Mouse (Mus musculus) WW6 (cell line): ENCODE data around the gene Zfp982.
"Not testable (repeated sequence)": the region's sequence is repeated elsewhere in the genome, so short reads cannot be mapped to it uniquely, and the experiment has no call there.

ENCODE experiments used
- DNase-seq: peaks from one replicate; pipeline ENCODE4 v3.0.0-alpha.2; 2013; ENCODE audit warnings: low read depth, low spot score

Zfp982 gene

DNA sequence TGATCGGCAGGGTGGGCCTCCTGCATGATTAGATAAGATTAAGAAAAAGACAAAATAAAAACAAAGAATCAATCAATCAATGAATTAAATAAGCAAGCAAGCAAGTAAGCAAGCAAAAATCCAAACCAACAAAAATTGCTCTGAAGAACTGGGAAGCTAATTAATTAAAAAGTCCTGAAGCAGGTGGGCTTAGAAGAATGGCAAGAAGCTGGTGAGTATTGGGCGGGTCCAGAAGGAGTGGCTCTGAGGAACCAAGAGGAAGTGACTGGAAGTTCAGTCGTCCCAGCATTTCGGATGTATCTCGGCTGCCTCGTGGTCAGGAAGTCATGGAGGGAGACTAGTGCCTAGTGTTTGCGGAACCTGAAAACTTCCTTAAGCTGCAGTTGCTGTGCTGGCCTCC is at the start of gene Zfp982:
Zfp982 (plus strand) TSS at position 301 of the 400 bp plus-strand sequence.
- not testable (repeated sequence) for DNase-seq

DNA sequence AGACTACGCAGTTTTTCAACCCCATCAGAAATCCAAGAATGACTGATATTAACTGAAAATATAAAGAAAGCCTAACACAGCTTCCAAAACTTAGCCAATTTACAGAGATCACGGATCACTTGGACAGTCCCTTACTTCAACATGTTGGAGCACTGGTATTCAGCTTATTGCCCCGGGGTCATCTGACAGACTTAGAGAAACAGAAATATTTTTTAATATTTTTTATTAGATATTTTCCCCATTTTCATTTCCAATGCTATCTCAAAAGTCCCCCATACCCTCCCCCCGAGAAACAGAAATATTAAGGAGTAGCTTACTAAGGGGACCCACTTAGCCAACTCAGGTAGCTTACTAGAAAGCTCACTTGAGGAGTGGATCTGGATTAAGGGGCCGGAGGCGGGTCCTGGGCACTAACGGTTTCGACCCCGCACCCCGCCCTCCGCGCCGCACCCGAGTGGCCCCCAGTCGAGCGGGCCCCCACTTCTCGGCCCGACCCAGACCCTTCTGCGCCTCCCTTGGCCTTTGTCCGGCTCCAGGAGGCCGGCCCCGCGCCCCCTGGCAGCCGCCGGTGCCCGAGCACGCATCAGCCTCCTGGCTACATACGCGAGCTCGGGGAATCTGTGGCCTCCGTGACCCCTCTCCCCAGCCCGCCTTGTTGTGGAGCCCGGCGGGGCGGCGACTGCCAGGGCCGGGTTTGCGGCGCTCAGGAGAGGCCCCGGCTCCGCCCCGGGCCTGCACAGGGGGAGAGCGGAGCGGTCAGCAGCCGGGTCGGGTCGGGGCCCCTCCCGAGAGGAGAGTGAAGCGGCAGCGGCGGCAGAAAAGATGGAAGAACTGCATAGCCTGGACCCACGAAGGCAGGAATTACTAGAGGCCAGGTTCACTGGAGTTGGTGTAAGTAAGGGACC is 49.3 kb upstream of the Zfp982 start:
- not testable (repeated sequence) for DNase-seq

DNA sequence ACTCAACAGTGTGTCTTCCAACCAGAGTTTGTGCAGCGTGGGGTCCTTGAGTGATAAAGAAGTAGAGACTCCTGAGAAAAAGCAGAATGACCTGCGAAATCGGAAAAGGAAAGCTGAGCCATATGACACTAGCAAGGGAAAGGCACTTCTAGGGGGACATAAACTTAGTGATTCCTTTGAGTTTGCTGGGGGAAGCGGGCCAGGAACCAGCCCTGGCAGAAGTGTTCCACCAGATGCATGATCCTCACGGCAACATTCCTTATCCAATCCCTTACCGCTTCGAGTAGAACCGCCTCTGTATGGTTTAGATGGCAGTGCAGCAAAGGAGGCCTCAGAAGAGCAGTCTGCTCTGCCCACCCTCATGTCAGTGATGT is 48.7 kb upstream of the Zfp982 start:
- not testable (repeated sequence) for DNase-seq

DNA sequence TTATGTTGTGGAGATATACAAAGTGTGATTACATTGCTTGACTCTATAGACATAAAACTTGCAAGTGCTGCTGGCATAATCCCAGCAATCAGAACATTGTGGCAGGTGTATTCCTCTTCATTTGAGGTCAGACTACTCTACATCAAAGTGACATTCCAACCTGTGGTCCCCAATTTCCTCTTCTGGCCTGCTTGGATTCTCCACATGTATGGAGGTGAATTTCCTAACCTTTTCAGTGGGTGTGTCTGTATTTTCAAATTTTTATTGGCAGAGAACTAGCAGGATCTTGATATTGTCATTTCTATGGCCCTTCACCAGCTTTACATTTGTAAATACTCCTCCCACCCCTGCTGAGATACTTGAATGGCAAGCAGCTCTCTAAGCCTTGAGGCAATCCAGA is 46.8 kb upstream of the Zfp982 start:
- DNase-seq, result not testable (repeated sequence)

DNA sequence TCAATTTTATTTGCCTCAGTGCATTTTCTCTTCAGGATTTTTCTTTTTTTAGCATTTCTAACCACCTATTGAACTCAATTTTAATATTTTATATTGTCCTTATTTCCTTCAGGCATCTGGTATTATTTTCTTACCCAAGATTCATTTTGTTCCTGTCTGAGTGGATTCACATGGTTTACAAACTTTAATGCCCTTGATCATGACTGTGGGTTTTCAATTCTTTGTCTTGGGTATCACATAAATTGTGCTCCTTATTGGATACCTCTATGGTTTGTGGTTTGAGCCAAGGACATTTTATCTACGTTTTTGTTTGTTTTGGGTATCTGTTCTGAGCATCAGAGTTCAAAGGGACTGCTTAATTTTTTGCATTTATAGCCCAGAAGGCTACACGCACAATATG is 43.9 kb upstream of the Zfp982 start:
- no peak for DNase-seq

DNA sequence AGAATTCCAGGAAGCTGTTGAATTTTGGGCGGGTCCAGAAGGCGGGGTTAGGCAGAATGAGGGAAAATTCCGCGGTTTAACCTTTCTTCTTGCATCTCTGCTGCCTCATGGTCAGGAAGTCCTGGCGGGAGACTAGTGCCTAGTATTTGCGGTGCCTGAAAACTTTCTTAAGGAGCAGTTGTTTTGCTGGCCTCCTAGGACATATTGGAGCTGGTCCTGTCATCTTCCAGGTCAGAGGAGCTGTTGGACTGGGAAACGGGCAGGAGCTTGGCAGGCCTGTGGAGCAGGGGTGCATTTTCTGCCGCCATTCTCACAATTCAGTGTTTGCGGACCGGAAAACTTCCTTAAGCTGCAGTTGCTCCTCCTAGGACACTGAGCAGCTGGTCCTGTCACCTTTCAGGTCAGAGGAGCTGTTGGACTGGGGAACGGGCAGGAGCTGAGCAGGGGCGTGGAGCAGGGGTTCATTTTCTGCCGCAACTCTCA is 43.1 kb upstream of the Zfp982 start:
- no peak for DNase-seq

DNA sequence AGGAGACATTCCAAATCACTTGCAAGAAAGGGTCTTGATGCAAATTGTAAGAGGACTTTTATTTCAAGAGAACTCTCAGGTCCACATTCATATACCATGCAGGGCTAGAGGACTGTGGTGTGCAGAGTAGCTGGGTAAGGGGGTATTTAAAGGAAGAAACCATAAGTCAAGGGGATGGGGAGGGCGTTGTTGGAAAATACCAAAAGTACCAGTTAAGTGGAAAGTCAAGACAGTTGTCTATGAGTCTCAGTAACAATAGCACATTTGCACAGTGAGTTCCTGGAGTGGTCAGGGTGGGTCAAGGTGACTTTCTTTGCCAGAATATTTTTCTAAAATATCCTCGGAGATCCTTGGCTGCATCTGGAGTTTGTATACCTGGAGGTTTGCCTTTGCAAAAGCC is 42.2 kb upstream of the Zfp982 start:
- DNase-seq, result not testable (repeated sequence)

DNA sequence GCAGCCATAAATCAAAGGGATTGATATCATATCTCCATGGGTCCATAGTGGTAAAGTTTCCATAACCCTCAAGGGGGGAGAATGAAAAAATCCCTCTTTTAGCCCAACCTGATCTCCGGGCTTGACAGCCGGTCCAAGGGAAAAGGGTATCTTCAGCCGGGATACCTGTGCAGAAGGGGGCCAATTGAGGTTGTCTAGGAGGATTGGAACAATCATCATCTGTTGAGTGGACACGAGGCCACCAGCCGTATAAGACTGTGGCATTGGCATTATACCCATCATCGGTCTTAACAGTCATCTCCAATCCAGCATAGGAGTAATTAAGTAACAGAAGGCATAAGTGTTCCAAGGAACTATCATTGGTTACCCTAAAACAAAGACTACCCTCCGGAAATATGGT is 25.0 kb upstream of the Zfp982 start:
- DNase-seq, result not testable (repeated sequence)

DNA sequence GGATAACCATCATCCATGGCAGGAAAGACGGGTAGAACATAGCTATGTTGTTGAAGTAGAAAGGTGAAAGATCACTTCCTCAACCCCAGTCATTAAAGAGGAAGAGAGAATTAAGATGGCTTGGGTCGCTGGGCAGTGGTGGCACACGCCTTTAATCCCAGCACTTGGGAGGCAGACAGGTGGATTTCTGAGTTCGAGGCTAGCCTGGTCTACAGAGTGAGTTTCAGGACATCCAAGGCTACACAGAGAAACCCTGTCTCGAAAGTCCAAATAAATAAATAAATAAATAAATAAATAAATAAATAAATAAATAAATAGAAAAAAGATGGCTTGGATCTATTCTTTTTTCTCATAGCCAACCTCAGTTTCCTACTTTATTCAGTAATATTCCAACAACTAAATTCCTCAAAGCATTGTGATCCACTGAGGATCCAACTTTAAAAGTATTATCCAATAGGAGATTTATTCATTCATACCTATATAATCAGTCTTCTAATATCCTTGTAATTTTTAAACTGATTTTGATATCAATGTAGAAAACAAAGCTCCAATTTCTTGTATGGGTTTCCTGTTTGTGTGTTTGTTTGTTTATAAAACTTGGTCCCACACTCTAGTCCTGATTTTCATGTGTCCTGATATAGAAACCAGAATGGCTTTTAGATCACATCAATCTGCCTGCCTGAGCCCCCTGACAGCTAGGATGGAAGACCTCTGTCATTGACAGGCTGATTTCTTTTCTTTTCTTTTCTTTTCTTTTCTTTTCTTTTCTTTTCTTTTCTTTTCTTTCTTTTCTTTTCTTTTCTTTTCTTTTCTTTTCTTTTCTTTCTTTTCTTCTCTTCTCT is 6.8 kb downstream of the Zfp982 start:
- DNase-seq, result not testable (repeated sequence)

DNA sequence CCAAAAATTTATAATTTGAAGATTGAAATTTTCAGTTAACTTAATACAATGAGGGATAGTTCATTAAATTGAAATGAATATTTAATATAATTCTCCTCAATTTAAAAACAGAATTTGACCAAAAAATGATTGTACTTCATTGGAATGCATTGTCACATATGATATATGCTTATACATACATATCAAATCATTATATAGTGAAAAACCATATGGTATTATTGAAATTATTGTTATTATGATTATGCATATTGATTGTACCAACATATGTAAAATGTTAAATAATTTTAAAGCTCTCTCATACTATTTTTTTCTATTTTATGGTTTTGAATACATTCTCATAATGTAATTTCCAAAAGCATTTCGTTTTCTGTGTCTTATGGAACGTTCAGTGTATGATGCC is 17.0 kb downstream of the Zfp982 start:
- no peak for DNase-seq

DNA sequence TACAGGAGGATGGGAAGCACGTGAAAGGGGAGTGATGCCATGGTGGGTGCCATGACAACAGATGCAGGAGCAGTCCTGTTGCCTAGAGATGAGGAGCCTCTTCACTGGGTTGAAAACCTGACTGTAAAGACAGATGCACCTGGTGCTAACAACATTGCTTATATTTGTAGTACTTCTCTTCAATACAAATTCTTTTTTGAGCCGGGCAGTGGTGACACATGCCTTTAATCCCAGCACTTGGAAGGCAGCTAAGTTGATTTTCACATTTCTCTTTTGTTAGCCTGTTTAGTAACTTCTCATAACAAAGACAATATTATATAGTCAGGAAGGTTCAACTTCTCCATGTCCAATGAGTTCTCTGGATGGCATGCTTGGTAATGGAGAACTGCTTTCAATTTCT is 26.8 kb downstream of the Zfp982 start:
- DNase-seq, result no peak

DNA sequence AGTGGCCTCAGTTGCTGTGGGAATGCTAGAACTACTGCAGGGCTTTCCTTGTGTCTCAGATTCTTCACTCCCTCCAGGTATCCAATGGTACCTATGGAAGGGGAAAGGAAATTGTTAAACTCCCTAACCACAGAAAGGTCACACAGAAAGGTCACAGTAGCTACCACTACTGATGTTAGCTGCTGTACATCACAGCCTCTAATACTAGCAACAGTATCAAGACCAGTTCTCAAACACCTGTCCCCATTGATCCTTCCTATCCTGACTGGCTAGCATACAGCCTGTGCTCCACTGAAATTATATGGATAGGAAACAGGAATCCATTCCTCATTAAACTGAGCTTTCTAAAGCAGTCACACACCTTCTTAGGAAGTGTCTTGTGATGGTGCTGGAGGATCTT is 27.9 kb downstream of the Zfp982 start:
- DNase-seq, result no peak

DNA sequence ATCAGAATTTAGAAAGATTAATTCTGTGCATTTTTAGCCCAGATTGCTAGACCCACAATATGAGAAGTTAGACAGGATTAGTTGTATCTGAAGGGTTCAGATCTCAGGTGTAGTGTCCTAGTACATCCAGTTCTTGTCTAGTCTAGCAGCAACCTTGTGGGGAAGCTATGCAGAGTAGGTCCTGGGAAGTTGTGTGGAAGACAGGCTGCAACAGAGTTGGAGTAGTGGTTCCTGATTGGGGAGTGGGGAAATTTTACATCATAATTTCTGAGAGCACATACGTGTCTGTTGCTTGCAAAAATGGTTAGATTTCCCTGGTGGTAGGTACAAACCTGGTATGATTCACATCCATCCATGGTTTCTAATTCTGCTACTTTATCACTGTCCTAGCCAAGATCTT is 32.9 kb downstream of the Zfp982 start:
- no peak for DNase-seq

DNA sequence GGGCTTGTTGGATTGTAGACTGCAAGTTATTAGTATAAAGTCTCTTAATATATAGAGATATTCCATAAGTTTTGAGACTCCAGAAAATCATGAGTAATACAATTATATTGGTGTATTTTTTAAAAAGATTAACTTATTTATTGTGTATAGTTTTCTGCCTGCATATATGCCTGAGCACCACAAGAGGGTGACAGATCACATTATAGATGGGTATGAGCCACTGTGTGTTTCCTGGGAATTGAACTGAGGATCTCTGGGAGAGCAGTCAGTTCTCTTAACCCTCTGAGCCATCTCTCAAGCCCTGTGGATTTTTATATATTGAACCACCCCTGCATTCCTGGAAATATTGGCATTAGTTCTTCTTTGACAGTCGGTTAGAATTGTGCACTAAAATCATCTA is 38.1 kb downstream of the Zfp982 start:
- no peak for DNase-seq

DNA sequence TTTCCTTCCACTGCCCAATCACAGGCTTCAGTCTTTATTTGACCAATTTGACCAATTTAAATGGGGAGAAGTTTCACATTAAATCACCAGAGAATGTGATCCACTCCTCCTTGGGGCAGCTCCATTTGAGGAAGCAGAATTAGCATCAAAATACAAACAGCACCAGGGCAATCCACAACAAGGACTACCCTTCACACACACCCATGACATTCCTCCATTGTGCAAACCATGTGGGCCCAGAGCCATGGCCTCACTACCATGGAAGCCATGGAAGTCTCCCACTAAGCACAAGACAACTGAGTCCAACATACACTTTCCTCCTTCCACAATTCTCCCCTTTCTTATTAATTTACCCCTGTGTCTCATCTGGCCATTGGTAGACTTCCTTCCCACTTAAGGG is 43.7 kb downstream of the Zfp982 start:
- DNase-seq, result not testable (repeated sequence)

DNA sequence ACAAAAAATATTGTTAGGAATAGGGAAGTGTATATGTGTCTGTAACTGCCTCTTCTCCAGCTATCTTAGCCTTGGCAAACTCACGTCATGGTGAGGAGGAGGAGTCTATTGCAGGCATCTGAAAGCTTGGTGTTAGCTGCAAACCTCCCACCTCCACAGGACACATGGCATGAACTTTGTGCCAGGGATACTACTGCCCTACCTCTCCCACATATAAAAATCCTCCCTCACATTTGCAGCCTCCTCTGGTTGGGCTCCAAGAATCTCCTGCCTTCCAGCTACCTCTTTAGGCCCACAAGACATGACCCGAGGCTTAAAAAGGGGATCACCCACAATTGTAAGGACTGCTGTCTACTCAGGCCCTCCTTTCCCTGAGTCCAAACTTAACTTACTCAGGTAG is 45.5 kb downstream of the Zfp982 start:
- DNase-seq, result no peak

DNA sequence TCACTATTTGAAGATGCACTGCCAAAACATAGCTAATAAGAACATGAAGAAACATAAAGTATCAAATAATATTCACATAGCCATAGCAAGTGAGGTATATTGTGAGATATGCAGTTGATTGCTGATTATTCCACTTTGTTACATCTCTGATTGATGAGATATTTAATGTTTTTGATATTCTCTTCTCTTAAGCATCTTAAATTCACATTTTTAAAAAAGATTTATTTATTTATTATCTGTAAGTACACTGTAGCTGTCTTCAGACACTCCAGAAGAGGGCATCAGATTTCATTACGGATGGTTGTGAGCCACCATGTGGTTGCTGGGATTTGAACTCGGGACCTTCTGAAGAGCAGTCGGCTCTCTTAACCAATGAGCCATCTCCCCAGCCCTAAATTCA is 47.7 kb downstream of the Zfp982 start, which contains the start of gene Gm16503:
Gm16503 (plus strand) TSS at position 301 of the 400 bp plus-strand sequence.
- DNase-seq, result not testable (repeated sequence)

DNA sequence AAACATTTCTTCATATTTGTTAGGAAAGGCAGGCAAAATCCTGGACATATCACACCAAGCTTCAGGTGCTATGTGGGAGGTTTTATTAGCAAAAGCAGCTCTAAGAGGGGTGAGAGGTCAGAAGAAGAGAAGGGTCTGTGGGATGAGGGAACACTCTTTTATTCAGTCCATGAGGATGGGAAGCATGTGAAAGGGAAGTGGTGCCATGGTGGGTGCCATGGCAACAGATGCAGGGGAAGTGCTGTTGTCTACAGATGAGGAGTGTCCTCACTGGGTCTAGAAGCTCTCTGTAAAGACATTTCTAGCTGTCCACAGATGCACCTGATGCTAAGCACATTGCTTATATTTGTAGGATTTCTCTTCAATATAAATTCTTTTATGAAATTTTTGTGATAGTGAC is 48.9 kb downstream of the Zfp982 start:
- no peak for DNase-seq

DNA sequence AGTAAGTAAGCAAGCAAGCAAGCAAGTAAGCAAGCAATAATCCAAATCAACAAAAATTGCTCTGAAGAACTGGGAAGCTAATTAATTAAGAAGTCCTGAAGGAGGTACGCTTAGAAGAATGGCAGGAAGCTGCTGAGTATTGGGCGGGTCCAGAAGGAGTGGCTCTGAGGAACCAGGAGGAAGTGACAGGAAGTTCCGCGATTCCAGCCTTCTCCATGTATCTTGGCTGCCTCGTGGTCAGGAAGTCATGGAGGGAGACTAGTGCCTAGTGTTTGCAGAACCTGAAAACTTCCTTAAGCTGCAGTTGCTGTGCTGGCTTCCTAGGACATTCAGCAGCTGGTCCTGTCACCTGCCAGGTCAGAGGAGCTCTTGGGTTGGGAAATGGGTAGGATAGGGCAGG is 60.9 kb downstream of the Zfp982 start, which contains the start of gene Zfp985:
Zfp985 (plus strand) TSS at position 207 of the 400 bp plus-strand sequence.
- not testable (repeated sequence) for DNase-seq

DNA sequence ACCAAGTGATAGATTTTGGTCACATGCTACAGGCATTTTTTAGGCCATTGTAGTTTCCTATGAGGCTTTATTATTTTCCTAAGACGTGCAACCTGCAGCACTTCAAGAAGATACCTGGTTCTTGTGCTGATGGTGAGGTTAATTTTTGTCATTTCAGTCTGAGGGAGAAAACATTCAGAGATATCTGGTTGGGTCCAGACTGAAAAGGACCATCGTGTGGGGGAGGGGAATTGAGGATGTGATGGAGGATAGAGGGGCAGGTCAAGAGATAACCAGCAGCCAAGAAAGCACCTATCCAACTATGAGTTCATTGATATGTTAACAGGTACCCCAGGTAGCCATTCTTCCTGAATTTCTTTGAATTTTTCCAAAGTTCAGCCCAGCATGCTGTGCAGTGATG is 62.1 kb downstream of the Zfp982 start:
- not testable (repeated sequence) for DNase-seq

DNA sequence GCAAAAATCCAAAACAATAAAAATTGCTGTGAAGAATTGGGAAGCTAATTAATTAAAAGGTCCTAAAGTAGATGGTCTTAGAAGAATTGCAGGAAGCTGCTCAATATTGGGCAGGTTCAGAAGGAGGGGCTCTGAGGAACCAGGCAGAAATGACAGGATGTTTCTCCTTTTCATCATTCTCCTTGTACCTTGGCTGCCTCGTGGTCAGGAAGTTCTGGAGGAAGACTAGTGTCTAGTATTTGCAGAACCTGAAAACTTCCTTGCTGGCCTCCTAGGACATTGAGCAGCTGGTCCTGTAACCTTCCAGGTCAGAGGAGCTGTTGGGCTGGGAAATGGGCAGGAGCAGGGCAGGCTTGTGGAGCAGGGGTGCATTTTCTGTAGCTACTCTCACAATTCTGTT is 64.7 kb downstream of the Zfp982 start:
- DNase-seq, result not testable (repeated sequence)

DNA sequence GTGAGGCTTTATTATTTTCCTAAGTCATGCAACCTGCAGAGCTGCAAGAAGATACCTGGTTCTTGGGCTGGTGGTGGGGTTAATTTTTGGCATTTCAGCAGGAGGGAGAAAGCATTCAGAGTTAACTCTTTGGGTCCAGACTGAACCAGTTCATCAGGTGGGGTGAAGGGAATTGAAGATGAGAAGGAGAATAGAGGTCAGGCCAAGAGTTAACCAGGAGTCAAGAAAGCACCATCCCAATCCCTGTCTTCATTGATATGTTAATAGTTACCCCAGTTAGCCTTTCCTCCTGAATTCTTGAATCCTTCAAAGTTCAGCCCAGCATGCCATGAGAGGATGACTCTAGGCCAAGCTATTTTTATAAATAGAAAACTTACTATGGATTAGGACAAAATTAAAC is 65.8 kb downstream of the Zfp982 start:
- not testable (repeated sequence) for DNase-seq
